Mouse (Mus musculus): ENCODE data around the gene Mtor.

DNA sequence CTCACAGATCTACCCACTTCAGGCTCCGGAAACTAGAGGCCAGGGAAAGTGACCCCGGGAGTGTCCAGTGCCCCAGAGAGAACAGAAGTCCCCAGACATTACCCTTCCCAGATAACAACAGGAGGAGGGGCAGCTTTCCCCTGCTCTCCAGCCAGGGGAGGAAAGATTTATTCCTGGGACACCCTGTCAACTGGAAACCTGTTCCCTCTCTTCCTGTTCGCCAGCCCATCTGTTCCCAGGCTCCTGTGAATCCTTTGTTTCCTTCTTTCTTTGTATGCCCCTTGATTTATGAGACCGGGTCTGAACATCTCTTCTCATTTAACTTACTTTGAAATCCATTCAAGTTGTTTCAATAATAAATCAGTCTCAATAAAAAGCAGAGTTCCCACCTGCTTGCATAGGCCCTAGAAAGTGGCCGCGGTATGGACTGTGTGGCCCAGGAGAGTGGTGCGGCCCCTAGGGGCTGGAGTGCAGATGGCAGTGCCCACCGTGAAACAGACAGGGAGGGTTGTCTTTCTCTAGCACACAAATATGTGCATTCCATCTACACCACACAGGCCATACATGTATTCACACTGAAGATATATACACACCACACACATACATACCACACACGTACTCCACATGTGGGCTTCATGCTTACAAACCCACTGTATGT lies 48.8 kb upstream of the Mtor start:
- no peak for TF ChIP-seq CTCF (IDR thresholded peaks at IDR 0.05; ENCODE audit: borderline replicate concordance, insufficient read depth, low read depth, low read length)
- no peak for TF ChIP-seq POLR2A (IDR thresholded peaks at IDR 0.05; ENCODE audit: borderline replicate concordance, insufficient read depth, low read length)
